Mouse (Mus musculus) embryo, embryonic 10.5 days (tissue): ENCODE results near the gene Rps2.
"Not testable (repeated sequence)": the region's sequence is repeated elsewhere in the genome, so short reads cannot be mapped to it uniquely, and the experiment has no call there.

Experiments
- DNase-seq: peaks from one replicate; pipeline ENCODE4 v3.0.0-alpha.2; 2015; ENCODE audit warnings: low spot score

The Rps2 gene

DNA sequence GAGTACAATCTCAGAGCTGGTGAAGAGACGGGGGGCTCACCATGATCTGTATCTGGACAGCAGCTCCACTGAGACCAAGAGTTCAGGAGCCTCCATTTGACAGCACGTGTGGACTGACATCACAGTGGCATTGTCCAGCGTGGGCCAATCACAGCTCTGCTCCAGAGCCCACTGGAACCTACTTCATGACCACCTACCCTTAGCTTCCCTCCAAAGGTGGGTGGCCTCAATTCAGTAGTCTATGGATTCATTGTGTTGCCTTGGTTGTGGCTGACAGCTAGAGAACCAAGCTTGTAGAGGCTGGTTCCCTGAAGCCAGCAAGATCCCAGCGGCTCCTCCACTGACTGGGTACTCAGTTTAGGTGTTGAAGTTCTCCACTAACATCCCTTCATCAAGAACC lies at the start of gene Rps2, which contains the start of gene Rnf151:
Gene Rps2, plus strand, starts transcription at position 174 of the 400 bp plus-strand sequence.
Gene Rnf151, minus strand, starts transcription at position 121 of the 400 bp plus-strand sequence.
- DNase-seq: no peak

DNA sequence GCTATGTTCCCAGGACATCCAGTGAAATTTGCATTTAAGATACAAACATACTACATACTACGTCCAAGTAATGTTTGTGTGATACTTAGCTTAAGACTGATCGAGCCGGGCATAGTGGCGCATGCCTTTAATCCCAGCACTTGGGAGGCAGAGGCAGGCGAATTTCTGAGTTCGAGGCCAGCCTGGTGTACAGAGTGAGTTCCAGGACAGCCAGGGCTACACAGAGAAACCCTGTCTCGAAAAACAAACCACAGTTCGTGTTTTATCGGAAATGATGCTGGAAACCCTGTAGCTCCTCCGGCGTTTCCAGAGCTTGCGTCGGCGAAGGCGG lies 48.7 kb upstream of the Rps2 start:
- DNase-seq: not testable (repeated sequence)

DNA sequence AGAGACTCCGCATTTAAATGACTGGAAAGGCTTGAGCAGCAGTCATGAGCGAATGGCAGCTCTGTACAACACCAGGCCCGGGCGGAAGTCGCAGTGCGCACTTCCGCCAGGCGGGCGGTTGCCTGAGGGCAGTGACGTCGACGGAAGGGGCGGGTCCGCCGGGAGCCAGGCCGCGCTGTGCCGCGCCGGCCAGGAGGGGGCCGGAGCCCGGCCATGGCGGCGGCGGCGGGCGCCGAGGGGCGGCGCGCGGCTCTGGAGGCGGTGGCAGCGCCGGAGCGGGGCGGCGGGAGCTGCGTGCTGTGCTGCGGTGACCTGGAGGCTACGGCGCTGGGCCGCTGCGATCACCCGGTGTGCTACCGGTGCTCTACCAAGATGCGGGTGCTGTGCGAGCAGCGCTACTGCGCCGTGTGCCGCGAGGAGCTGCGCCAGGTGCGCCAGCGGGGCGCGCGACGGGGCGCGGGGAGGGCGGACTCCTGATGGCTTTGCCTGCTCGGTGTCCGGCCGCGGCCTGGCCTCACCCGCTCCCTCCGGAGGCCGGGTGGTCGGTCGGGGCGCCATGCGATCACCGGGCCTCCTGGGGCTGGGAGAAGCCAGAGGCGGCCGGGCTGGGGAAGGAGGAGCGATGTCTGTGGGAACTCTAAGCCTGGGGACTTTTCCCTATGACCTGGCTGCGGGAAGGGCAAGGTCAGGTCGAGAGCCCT lies 48.2 kb upstream of the Rps2 start, which contains the start of gene Zfp598:
Gene Zfp598, plus strand, starts transcription at position 143 of the 701 bp plus-strand sequence.
- peak; percentile 95 for DNase-seq

DNA sequence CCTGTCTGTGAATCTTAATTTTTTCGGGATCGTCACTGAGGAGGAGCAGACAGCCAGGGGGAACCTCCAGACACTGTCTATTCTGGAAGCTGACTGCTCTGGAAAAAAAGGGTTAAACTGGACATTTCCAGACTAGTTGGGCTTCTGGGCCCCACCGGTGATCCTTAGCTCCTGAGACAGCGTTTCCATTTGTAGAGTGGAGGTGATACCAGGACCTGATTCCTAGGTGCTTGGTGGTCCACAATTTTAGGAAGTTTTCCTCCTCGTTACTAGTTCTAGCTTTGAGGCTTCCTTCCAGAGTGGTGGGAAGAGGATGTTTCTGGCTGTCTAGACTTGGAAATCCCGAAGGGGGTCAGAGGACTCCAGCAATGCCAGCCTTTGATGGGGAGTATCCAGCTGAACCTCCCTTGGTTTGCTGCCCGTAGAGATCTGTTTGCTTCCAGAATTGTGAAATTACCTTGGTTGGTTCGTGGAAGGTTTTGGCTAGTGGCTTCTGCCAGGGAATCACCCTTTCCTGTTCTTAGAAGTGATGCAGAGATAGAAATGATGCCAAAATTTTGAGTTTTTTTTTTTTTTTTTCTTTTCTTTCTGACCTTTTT lies 47.6 kb upstream of the Rps2 start:
- DNase-seq: no peak

DNA sequence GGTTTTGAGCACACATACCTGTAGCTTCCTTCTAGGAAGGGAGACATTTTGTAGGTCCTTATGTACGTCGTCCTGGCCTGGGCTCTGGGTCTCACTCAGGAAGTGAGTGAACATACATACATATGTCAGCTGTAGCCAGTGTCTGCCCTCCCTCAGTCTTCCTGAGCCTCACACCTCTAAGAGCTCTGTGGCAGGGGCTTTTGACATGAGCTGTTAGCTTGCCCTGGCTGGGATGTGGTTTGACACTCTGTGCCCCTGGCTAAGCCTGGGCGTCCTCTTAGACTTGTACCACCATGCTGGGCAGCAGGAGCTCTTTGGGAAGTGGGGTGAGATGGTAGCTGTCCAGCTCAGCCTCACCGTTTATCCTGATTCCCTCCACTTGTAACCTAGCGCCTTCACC lies 46.6 kb upstream of the Rps2 start:
- DNase-seq: no peak

GRCm38 (mm10) chr17:24672141-24672540 lies 45.8 kb upstream of the Rps2 start:
- DNase-seq: peak; percentile 43

DNA sequence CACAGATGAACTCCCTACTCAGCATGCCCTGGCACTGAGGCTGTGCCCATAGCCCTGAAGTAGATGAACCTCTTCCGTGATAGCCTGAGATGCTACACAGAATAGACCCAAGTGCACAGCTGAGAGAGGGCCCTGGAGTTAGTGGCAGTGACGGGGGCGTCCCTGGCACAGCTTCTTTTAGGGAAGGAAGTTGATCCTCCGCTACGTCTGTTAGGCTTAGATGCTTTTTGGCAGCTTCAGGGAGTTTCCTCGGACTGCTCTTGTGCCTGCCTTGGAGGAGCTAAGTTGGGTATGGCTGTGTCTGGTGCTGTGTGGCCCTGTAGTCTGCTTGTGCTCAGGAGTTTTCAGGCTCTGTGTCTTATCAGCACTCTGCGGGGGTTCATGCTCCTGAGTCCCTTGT lies 43.6 kb upstream of the Rps2 start:
- DNase-seq: no peak

- peak; percentile 84 for DNase-seq
These were observed 41.7 kb upstream of the Rps2 start for GRCm38 (mm10) chr17:24676187-24676586.

- no peak for DNase-seq
These were observed 41.0 kb upstream of the Rps2 start for GRCm38 (mm10) chr17:24676877-24677276.

- DNase-seq: no peak
These were observed 40.3 kb upstream of the Rps2 start for GRCm38 (mm10) chr17:24677500-24678080.

- DNase-seq: peak; percentile 79
These were observed 31.4 kb upstream of the Rps2 start for GRCm38 (mm10) chr17:24686514-24686913.

GRCm38 (mm10) chr17:24687146-24687595 lies 30.7 kb upstream of the Rps2 start:
- peak; percentile 64 for DNase-seq

- no peak for DNase-seq
These were observed 30.3 kb upstream of the Rps2 start for GRCm38 (mm10) chr17:24687599-24687998.

GRCm38 (mm10) chr17:24689251-24690081 lies 28.4 kb upstream of the Rps2 start, which contains the start of gene Syngr3:
Gene Syngr3, minus strand, starts transcription at chr17:24689955.
- DNase-seq: peak; percentile 35

- DNase-seq: no peak
These were observed 25.5 kb upstream of the Rps2 start for GRCm38 (mm10) chr17:24692385-24692784.

DNA sequence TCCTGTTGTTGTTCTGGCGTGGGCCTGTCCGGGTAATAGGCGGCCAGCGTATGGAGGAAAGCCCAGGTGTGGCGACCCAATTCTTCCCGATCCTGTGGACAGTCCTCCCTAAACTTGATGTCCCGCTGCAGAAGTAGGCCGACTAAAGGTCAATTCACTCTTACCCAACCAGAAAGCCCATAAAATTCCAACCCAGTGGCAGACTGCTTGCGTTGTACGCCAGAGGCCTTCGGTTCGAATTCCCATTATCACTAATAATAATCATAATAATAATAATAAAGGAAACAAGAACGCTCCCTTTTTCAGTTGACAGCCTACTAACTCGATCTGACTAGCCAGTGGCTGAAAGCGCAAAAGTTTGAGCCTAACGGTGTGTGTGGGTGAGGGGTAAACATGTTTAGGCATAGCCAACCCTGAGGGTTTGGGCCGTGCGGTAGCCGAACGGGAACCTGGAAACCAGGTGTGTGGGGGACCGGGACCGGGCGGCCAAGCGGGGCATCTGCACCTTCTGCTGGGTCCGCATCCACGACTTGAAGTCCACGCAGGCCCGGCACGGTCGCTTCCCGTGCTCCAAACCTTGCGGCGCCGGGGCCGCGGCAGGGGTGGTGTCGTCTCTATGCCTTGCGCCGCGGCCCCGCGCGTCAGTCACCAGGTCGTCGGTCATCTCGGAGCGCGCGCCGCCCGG lies 22.4 kb upstream of the Rps2 start:
- DNase-seq: peak; percentile 27

GRCm38 (mm10) chr17:24696011-24696697 lies 21.8 kb upstream of the Rps2 start, which contains the start of the genes Gfer and Noxo1:
Gene Gfer, minus strand, starts transcription at chr17:24696156.
Gene Noxo1, plus strand, starts transcription at chr17:24696234.
- peak; percentile 89 for DNase-seq

GRCm38 (mm10) chr17:24697985-24698384 lies 19.9 kb upstream of the Rps2 start:
- DNase-seq: peak; percentile 26

GRCm38 (mm10) chr17:24698715-24699114 lies 19.2 kb upstream of the Rps2 start:
- DNase-seq: no peak

- no peak for DNase-seq
These were observed 18.4 kb upstream of the Rps2 start for GRCm38 (mm10) chr17:24699473-24699872.

DNA sequence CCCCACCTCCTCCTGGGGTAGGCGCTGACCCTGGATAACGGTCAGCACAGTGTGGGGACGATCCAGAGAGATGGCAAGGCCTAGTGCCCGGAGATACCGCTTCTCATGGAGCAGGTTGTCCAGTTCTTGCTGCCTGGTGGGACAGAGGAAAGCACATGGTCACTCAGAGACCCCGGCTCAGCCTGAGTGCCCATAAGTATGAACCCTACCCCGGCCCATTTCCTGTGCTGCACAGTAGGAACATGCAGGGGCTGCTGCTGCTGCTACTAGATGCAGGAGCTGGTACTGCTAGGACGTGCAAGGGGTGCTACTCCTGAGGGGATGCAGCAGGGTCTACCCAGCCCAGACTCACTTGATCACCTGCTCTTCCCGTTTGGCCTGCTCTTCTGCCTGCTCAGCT lies 16.7 kb upstream of the Rps2 start:
- no peak for DNase-seq
